Mouse (Mus musculus): ENCODE results near the gene Frmpd4. TPM values are rescaled to one million over a fixed set of nuclear protein-coding genes. Genes with fewer than 3 reads are reported as not detected.

Frmpd4 gene
- polyA plus RNA-seq (2012; rRNA removed; ENCODE audit: low replicate concordance): 0.04 and 0.06 TPM in 2 replicates

GRCm38 (mm10) chrX:168577131-168577530 lies at the start of gene Frmpd4:
Gene Frmpd4 (minus strand): TSS chrX:168577231.

Other genes starting within 250 kb of the Frmpd4 start
- gene Msl3, start 96.7 kb upstream of the Frmpd4 start, polyA plus RNA-seq (2012; rRNA removed; ENCODE audit: low replicate concordance): 11.2 and 17.9 TPM in 2 replicates
- 4.5 and 4.6 TPM in 2 replicates for gene Arhgap6, start 217.9 kb upstream of the Frmpd4 start, polyA plus RNA-seq (2012; rRNA removed; ENCODE audit: low replicate concordance)